Mouse (Mus musculus) myocyte (in vitro differentiated cells): ENCODE measurements around the gene Cux1.

Experiments used
- CEBPB ChIP-seq: IDR thresholded peaks from 2 replicates; pipeline ENCODE4 v1.6.1; 2011; ENCODE audit warnings: mild to moderate bottlenecking, moderate library complexity; ENCODE audit not compliant: poor library complexity, insufficient read depth, severe bottlenecking
- E2F4 ChIP-seq: IDR thresholded peaks from one replicate; pipeline ENCODE4 v1.6.1; 2011; ENCODE audit warnings: mild to moderate bottlenecking, control low read depth, moderate library complexity; ENCODE audit not compliant: insufficient read depth
- POLR2A ChIP-seq: IDR thresholded peaks from one replicate; pipeline ENCODE4 v1.6.1; 2011; ENCODE audit warnings: low read depth, mild to moderate bottlenecking, control low read depth, moderate library complexity; ENCODE audit not compliant: insufficient read length
- SRF ChIP-seq: IDR thresholded peaks from one replicate; pipeline ENCODE4 v1.6.1; 2011; ENCODE audit warnings: low read depth; ENCODE audit not compliant: control insufficient read depth, insufficient read length
- USF1 ChIP-seq: IDR thresholded peaks from one replicate; pipeline ENCODE4 v1.6.1; 2011; ENCODE audit warnings: low read depth, mild to moderate bottlenecking, control low read depth, moderate library complexity

DNA sequence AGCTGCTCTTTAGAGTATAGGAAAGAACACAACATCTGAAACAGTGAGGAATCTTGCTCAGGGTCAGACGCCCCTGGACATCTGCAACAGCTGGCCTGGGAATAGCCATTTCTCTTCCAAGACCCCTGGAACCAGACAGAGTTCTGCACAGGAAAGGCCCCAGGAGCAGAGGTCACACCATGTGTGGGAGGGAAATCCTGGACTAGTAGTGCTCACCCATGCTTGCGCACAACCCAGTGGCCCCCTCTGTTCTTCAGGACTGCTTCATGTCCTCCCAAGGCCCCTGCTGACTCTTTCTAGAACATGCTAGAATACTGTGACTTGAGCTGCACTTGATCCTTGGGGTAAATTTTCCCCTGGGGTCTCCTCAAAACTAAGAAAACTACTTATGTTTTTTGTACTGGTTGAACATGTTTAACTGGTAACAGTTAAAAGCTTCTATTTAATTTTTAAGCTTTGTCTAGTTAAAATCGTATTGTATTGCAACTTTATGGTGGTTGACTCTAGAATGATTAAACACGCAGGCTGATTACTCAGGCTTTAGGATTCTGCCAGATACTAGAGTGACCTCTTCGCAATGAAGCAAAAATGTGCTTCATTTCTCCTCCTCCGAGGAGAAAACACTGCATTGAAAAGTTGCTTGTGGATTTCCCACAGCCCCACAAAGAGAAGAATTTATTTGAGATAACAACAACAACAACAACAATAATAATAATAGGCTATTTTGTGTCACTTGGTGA is 88.1 kb downstream of the Cux1 start:
- TF ChIP-seq E2F4 = no peak
- no peak for TF ChIP-seq CEBPB
- TF ChIP-seq POLR2A = no peak
- no peak for TF ChIP-seq USF1
- no peak for TF ChIP-seq SRF
